In the genomic region with DNA sequence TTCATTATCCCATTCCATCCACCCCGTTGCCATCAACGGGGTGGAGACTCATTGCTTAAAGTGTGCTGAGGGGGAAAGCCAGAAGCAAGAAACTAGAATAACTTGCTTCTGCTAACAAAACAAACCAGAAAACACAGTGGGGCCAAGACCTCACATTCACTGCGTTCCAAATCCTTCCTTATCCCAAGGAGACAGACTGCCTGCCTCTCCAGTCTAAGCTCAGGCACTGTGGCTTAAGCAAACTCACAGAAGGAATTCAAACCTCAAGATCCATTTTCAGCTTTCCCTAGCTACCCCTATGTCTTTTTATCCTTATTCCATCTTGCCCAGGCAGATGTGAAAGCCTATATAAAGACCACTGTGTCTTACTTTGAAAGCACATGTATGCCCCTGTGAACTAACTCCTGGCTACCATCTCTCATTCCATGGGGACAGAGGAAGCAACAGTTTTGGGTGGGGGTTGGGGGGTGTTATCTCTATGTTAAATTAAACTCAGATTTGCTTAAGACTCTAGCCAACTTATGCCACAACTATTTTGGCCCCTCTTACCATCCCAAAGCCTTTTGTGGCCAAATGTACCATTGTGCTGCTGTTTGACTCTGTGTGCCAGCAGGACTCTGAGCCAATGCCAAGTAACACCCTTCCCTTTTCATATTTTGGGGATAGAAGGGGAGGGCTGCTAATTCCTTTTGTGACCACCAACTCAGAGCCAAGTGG, we compare ENCODE assay signal across 17 mouse cellular contexts.
"Had no signal": no experiment of that assay in that cellular context is flagged by ENCODE, and none has a peak within 500 bp of the region (broad histone marks: within the 10 kb centered on the region; RNA-seq: fewer than 3 reads in every experiment).

No protein-coding gene starts in this region.

- H3K9me3 ChIP-seq: intestine, embryonic 15.5 days; kidney, embryonic 15.5 days; liver, embryonic 15.5 days; midbrain, embryonic 13.5 days; neural tube, embryonic 15.5 days had no signal

- H3K9ac ChIP-seq: intestine, embryonic 15.5 days; kidney, embryonic 15.5 days; liver, embryonic 15.5 days; midbrain, embryonic 13.5 days; neural tube, embryonic 15.5 days had no signal

- DNase-seq: kidney, adult 2 months; kidney, postnatal 36 days; layer of hippocampus, adult 9-11 months; layer of hippocampus, postnatal 36 days; lung, adult 2 months; lung, postnatal 36 days; right cerebral cortex, adult 18-20 months; right cerebral cortex, postnatal 25 days; thymus, adult 2 months; thymus, postnatal 25 days had no signal

- H3K36me3 ChIP-seq: intestine, embryonic 15.5 days; kidney, embryonic 15.5 days; liver, embryonic 15.5 days; midbrain, embryonic 13.5 days; neural tube, embryonic 15.5 days had no signal

- H3K4me3 ChIP-seq: intestine, embryonic 15.5 days; kidney, embryonic 15.5 days; liver, embryonic 15.5 days; midbrain, embryonic 13.5 days; neural tube, embryonic 15.5 days had no signal

- ATAC-seq: intestine, embryonic 15.5 days; midbrain, embryonic 13.5 days had no signal

- H3K27me3 ChIP-seq: intestine, embryonic 15.5 days; kidney, embryonic 15.5 days; liver, embryonic 15.5 days; midbrain, embryonic 13.5 days; neural tube, embryonic 15.5 days had no signal

- H3K27ac ChIP-seq: intestine, embryonic 15.5 days; kidney, embryonic 15.5 days; liver, embryonic 15.5 days; midbrain, embryonic 13.5 days; neural tube, embryonic 15.5 days; stomach, postnatal 0 days had no signal

- H3K4me2 ChIP-seq: intestine, embryonic 15.5 days; kidney, embryonic 15.5 days; liver, embryonic 11.5 days; liver, embryonic 15.5 days; midbrain, embryonic 13.5 days; neural tube, embryonic 15.5 days had no signal
